Mouse (Mus musculus) spleen, adult 2 months (tissue): ENCODE data around the gene Mpp5. TPM values are rescaled to one million over a fixed set of nuclear protein-coding genes. Genes with fewer than 3 reads are reported as not detected.

Experiments
- DNase-seq, 2 experiments: peaks; one replicate each; pipeline versions ENCODE4 v3.0.0 to v3.0.0-alpha.2; 2012 to 2021; ENCODE audit warnings: low spot score in 2 of 2, low read depth in 1 of 2
- H3K27ac ChIP-seq: fragments of 200-500 bp; 2 replicates; pipeline ENCODE4 v1.5.1; 2012; ENCODE audit warnings: low read length, inconsistent platforms; ENCODE audit not compliant: insufficient read depth
- H3K27me3 ChIP-seq: fragments of 200-500 bp; 2 replicates; pipeline ENCODE4 v1.6.1; 2012; ENCODE audit warnings: mild to moderate bottlenecking, moderate library complexity, low read length, inconsistent platforms; ENCODE audit not compliant: control insufficient read depth, insufficient read depth
- H3K36me3 ChIP-seq: fragments of 200-500 bp; 2 replicates; pipeline ENCODE4 v1.6.1; 2012; ENCODE audit warnings: mild to moderate bottlenecking, low read length, inconsistent platforms; ENCODE audit not compliant: control insufficient read depth, insufficient read depth
- H3K4me1 ChIP-seq: fragments of 200-500 bp; 2 replicates; pipeline ENCODE4 v1.6.1; 2011; ENCODE audit warnings: inconsistent platforms; ENCODE audit not compliant: control insufficient read depth, insufficient read depth, insufficient read length
- H3K4me3 ChIP-seq: fragments of 200-500 bp; 2 replicates; pipeline ENCODE4 v1.5.1; 2011; ENCODE audit warnings: mild to moderate bottlenecking, inconsistent platforms; ENCODE audit not compliant: insufficient read depth, insufficient read length; ENCODE audit errors: extremely low read depth
- CTCF ChIP-seq: fragments of 200-500 bp; IDR thresholded peaks from 2 replicates; pipeline ENCODE4 v1.5.1; 2011; ENCODE audit warnings: mild to moderate bottlenecking, inconsistent platforms; ENCODE audit not compliant: insufficient read depth, insufficient read length, insufficient replicate concordance; ENCODE audit errors: extremely low read depth
- POLR2A ChIP-seq: fragments of 200-500 bp; IDR thresholded peaks from 2 replicates; pipeline ENCODE4 v1.6.1; 2011; ENCODE audit warnings: low read depth, low read length, inconsistent platforms
- WGBS: fragments of 180-500 bp; shearing (Covaris S2); methylation state at CpG from one replicate; pipeline ENCODE4 v1.1.7; 2018; 5-methylcytosine and 5-hydroxymethylcytosine counted together
- polyA plus RNA-seq: library from polyadenylated mRNA; depleted of rRNA; stranded (reverse); fragments of >200 nt; gene quantifications from 2 replicates; pipeline ENCODE4 v1.2.3, GENCODE M21; 2012; rRNA removed

Gene Mpp5
- polyA plus RNA-seq, 1 experiment: 0.44 TPM

GRCm38 (mm10) chr12:78868115-78868514 lies 119.4 kb downstream of the Mpp5 start:
- WGBS: 83% methylated on average over 1 of the region's 1 CpGs
- Histone ChIP-seq H3K27ac (no peak overlapping the region), H3K36me3 (peaks cover 16% of the 10 kb centered on the region), H3K4me3 (no peak overlapping the region), H3K27me3 (no peaks in the 10 kb centered on the region), H3K4me1 (peaks cover 2% of the 10 kb centered on the region)
- no peak for DNase-seq
- no peak for TF ChIP-seq CTCF
- no peak for TF ChIP-seq POLR2A

- DNase-seq: no peak
- H3K4me3 ChIP-seq: no peak overlapping the region
- peaks cover 24% of the 10 kb centered on the region for H3K36me3 ChIP-seq
- H3K4me1 ChIP-seq: no peaks in the 10 kb centered on the region
- WGBS: 95% methylated on average over 3 of the region's 3 CpGs
- no peaks in the 10 kb centered on the region for H3K27me3 ChIP-seq
- TF ChIP-seq POLR2A (no peak), CTCF (no peak)
- H3K27ac ChIP-seq: no peak overlapping the region
Measured at GRCm38 (mm10) chr12:78874581-78874980, 125.9 kb downstream of the Mpp5 start.

GRCm38 (mm10) chr12:78890062-78890461 lies 141.4 kb downstream of the Mpp5 start:
- WGBS: 62% methylated on average over 1 of the region's 1 CpGs

More at GRCm38 (mm10) chr12:78890062-78890461, 141.4 kb downstream of the Mpp5 start:
- H3K4me1 ChIP-seq: no peaks in the 10 kb centered on the region
- no peak overlapping the region for H3K27ac ChIP-seq
- DNase-seq: no peak
- TF ChIP-seq POLR2A (no peak), CTCF (no peak)
- H3K27me3 ChIP-seq: no peaks in the 10 kb centered on the region
- H3K4me3 ChIP-seq: no peak overlapping the region
- peaks cover 11% of the 10 kb centered on the region for H3K36me3 ChIP-seq

Other genes starting within 250 kb of the Mpp5 start
- not detected in 2 replicates for gene Fam71d, start 57.4 kb upstream of the Mpp5 start, polyA plus RNA-seq
- 4.4 and 6.8 TPM in 2 replicates for gene Atp6v1d, start 112.7 kb downstream of the Mpp5 start, polyA plus RNA-seq
- gene Eif2s1, start 112.9 kb downstream of the Mpp5 start, polyA plus RNA-seq: 5.2 and 6.0 TPM in 2 replicates
- gene Plek2, start 158.1 kb downstream of the Mpp5 start, polyA plus RNA-seq: 0.54 and 0.94 TPM in 2 replicates